Mouse (Mus musculus): Measurements from ENCODE around the gene Tmc3.

GRCm38 (mm10) chr7:83615815-83616214 lies 31.1 kb downstream of the Tmc3 start:
- TF ChIP-seq POLR2A (IDR thresholded peaks at IDR 0.05; ENCODE audit: insufficient read length, low read depth) (no peak), SRF (IDR thresholded peaks at IDR 0.05; ENCODE audit: control insufficient read depth, insufficient read length, low read depth) (no peak), E2F4 (IDR thresholded peaks at IDR 0.05; ENCODE audit: insufficient read depth) (no peak), POLR2AphosphoS2 (IDR thresholded peaks at IDR 0.05; ENCODE audit: insufficient read length, low read depth) (no peak), MYOG (IDR thresholded peaks at IDR 0.05; ENCODE audit: control insufficient read depth in 1 of 3, insufficient read depth in 1 of 3, insufficient read length in 2 of 3, low read depth in 2 of 3) (no peak), CEBPB (IDR thresholded peaks at IDR 0.05; ENCODE audit: insufficient read depth, poor library complexity, severe bottlenecking) (no peak), MAX (IDR thresholded peaks at IDR 0.05; ENCODE audit: low read depth) (no peak), TCF12 (IDR thresholded peaks at IDR 0.05; ENCODE audit: insufficient read depth, poor library complexity, severe bottlenecking) (no peak), USF1 (IDR thresholded peaks at IDR 0.05; ENCODE audit: low read depth) (no peak)
